Mouse (Mus musculus) ES-E14 (cell line): ENCODE results near the gene Olfr1099. TPM values are rescaled to one million over a fixed set of nuclear protein-coding genes. Genes with fewer than 3 reads are reported as not detected.

Experiments
- DNase-seq: peaks from one replicate; pipeline ENCODE4 v3.0.0-alpha.2; 2013; ENCODE audit warnings: low read depth, low spot score
- H3K27ac ChIP-seq: 2 replicates; pipeline ENCODE4 v1.5.1; 2012; ENCODE audit warnings: low read depth, mild to moderate bottlenecking, low read length, moderate library complexity, mixed read lengths; ENCODE audit not compliant: poor library complexity, insufficient read depth, severe bottlenecking
- H3K36me3 ChIP-seq: 2 replicates; pipeline ENCODE4 v1.6.1; 2012; ENCODE audit warnings: mild to moderate bottlenecking, low read length, moderate library complexity, mixed read lengths; ENCODE audit not compliant: control insufficient read depth, poor library complexity, insufficient read depth, severe bottlenecking
- H3K4me1 ChIP-seq, 2 experiments: fragments of 150-350 bp in 1 of 2; sonication (generic) in 1 of 2; 2 replicates each; pipeline ENCODE4 v1.6.1; 2012; ENCODE audit warnings: low read length in 2 of 2, mild to moderate bottlenecking in 1 of 2, mixed read lengths in 1 of 2; ENCODE audit not compliant: control insufficient read depth in 2 of 2, insufficient read depth in 2 of 2, poor library complexity in 1 of 2
- H3K4me3 ChIP-seq, 2 experiments: fragments of 150-350 bp in 1 of 2; sonication (generic) in 1 of 2; 2 replicates each; pipeline ENCODE4 v1.5.1; 2012; ENCODE audit warnings: low read length in 2 of 2, low read depth in 1 of 2, mild to moderate bottlenecking in 1 of 2, mixed read lengths in 1 of 2; ENCODE audit not compliant: insufficient read depth in 1 of 2, poor library complexity in 1 of 2, severe bottlenecking in 1 of 2
- H3K9ac ChIP-seq: 2 replicates; pipeline ENCODE4 v1.6.1; 2012; ENCODE audit warnings: low read depth, mild to moderate bottlenecking, low read length, mixed read lengths; ENCODE audit not compliant: poor library complexity, insufficient read depth, severe bottlenecking
- H3K9me3 ChIP-seq: fragments of 150-350 bp; sonication (generic); 2 replicates; pipeline ENCODE4 v1.6.1; 2012; ENCODE audit warnings: low read depth, mild to moderate bottlenecking, low read length; ENCODE audit not compliant: control insufficient read depth, insufficient read depth
- CHD2 ChIP-seq: IDR thresholded peaks from 2 replicates; pipeline ENCODE4 v1.6.1; 2014; ENCODE audit warnings: mild to moderate bottlenecking, low read depth, low read length, inconsistent platforms
- HCFC1 ChIP-seq: IDR thresholded peaks from 2 replicates; pipeline ENCODE4 v1.6.1; 2012; ENCODE audit warnings: low read length, inconsistent platforms, borderline replicate concordance; ENCODE audit not compliant: insufficient read depth
- MAFK ChIP-seq: IDR thresholded peaks from 2 replicates; pipeline ENCODE4 v1.6.1; 2014; ENCODE audit warnings: mild to moderate bottlenecking, low read depth, low read length, inconsistent platforms; ENCODE audit not compliant: insufficient read depth
- ZC3H11A ChIP-seq: IDR thresholded peaks from 2 replicates; pipeline ENCODE4 v1.6.1; 2012; ENCODE audit warnings: low read depth, mild to moderate bottlenecking, inconsistent platforms, low read length, borderline replicate concordance
- ZNF384 ChIP-seq: IDR thresholded peaks from 2 replicates; pipeline ENCODE4 v1.6.1; 2012; ENCODE audit warnings: low read depth, low read length, inconsistent platforms
- in situ Hi-C, 2 experiments: fragments of 600-800 bp; cut with MboI; formaldehyde crosslinking; loops; one replicate each; pipeline ENCODE4 v1.15.1; 2025; ENCODE audit warnings: low sequenced_read_pairs in 2 of 2, inconsistent platforms in 1 of 2; ENCODE audit not compliant: unreplicated experiment in 2 of 2
- total RNA-seq: library from RNA; depleted of rRNA; stranded (reverse); fragments of 300-350 nt; gene quantifications from 2 replicates; pipeline ENCODE4 v1.2.3, GENCODE M21; 2012; rRNA removed

The Olfr1099 gene
- total RNA-seq, 1 experiment, result not detected

GRCm38 (mm10) chr2:86924445-86924844 is 36.0 kb downstream of the Olfr1099 start, which contains the start of gene Olfr1098:
TSS of gene Olfr1098 (minus strand) at chr2:86924545.
- Histone ChIP-seq H3K4me1 (no peaks in the 10 kb centered on the region), H3K27ac (no peak within 1 kb of the TSS), H3K9me3 (no peaks in the 10 kb centered on the region), H3K36me3 (no peaks in the 10 kb centered on the region), H3K9ac (no peak within 1 kb of the TSS), H3K4me3 (no peak within 1 kb of the TSS)
- in situ Hi-C loops, result no loop called here
- no peak for TF ChIP-seq ZC3H11A
- no peak for TF ChIP-seq HCFC1
- no peak for TF ChIP-seq MAFK
- no peak for TF ChIP-seq ZNF384
- no peak for TF ChIP-seq CHD2
- DNase-seq, result no peak

- in situ Hi-C loops, result no loop called here
- Histone ChIP-seq H3K9ac (no peak overlapping the region), H3K36me3 (no peaks in the 10 kb centered on the region), H3K4me1 (no peaks in the 10 kb centered on the region), H3K4me3 (no peak overlapping the region), H3K27ac (no peak overlapping the region), H3K9me3 (no peaks in the 10 kb centered on the region)
- DNase-seq, result no peak
- no peak for TF ChIP-seq ZNF384
- no peak for TF ChIP-seq CHD2
- no peak for TF ChIP-seq HCFC1
- no peak for TF ChIP-seq ZC3H11A
These were observed 54.8 kb downstream of the Olfr1099 start for GRCm38 (mm10) chr2:86905647-86906046.

Other genes starting within 250 kb of the Olfr1099 start
- not detected in 2 replicates for gene Olfr1089, start 227.0 kb downstream of the Olfr1099 start, total RNA-seq
- not detected in 2 replicates for gene Olfr1090, start 201.7 kb downstream of the Olfr1099 start, total RNA-seq
- not detected in 2 replicates for gene Olfr1093, start 178.2 kb downstream of the Olfr1099 start, total RNA-seq
- gene Olfr141, start 150.7 kb downstream of the Olfr1099 start, total RNA-seq, result not detected in 2 replicates
- gene Olfr1094, start 136.0 kb downstream of the Olfr1099 start, total RNA-seq, result not detected in 2 replicates
- not detected in 2 replicates for gene Olfr1095, start 109.0 kb downstream of the Olfr1099 start, total RNA-seq
- not detected in 2 replicates for gene Gm13723, start 85.9 kb downstream of the Olfr1099 start, total RNA-seq
- gene Olfr1097, start 68.5 kb downstream of the Olfr1099 start, total RNA-seq, result not detected in 2 replicates
- not detected in 2 replicates for gene Olfr1098, start 36.1 kb downstream of the Olfr1099 start, total RNA-seq
- not detected in 2 replicates for gene Olfr1100, start 19.3 kb upstream of the Olfr1099 start, total RNA-seq
- gene Olfr1101, start 30.5 kb upstream of the Olfr1099 start, total RNA-seq, result not detected in 2 replicates
- not detected in 2 replicates for gene Olfr1102, start 37.7 kb upstream of the Olfr1099 start, total RNA-seq
- gene Olfr1104, start 66.4 kb upstream of the Olfr1099 start, total RNA-seq, result not detected in 2 replicates
- not detected in 2 replicates for gene Olfr1105, start 75.8 kb upstream of the Olfr1099 start, total RNA-seq
- not detected in 2 replicates for gene Olfr1106, start 91.6 kb upstream of the Olfr1099 start, total RNA-seq
- gene Olfr1107, start 115.1 kb upstream of the Olfr1099 start, total RNA-seq, result not detected in 2 replicates
- not detected in 2 replicates for gene Olfr1109, start 135.3 kb upstream of the Olfr1099 start, total RNA-seq
- not detected in 2 replicates for gene Olfr259, start 153.9 kb upstream of the Olfr1099 start, total RNA-seq
- gene Olfr1110, start 179.6 kb upstream of the Olfr1099 start, total RNA-seq, result not detected in 2 replicates
- gene Olfr1111, start 191.9 kb upstream of the Olfr1099 start, total RNA-seq, result not detected in 2 replicates
- not detected in 2 replicates for gene Olfr1112, start 227.1 kb upstream of the Olfr1099 start, total RNA-seq
- gene Olfr1113, start 248.3 kb upstream of the Olfr1099 start, total RNA-seq, result not detected in 2 replicates